In the genomic region with DNA sequence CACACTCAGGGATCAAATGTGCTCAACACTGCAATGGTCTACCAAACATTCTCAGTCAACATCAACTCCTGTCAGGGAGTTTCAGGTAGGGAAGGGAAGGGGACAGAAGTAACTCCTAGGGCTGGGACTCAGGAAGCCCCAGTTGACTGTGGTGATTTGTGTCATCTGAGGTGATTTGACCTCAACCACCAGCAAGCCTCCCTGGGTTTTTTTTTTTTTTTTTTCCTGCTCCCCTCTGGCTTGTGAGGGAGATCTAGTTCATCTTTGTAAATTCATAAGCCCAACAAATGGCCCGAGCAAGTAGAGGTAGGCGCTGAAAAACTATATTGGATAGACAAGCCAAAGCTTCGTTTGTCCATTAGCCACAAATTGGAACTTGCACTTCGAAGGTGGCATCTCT, we compare ENCODE assay signal across 9 mouse cellular contexts. TPM values are rescaled to one million over a fixed set of nuclear protein-coding genes. Genes with fewer than 3 reads are reported as not detected.
DNase-seq lines count a peak whose midpoint lies in the region; ATAC-seq and TF ChIP-seq lines count a peak whose summit lies in the region.
"Had no signal": no experiment of that assay in that cellular context is flagged by ENCODE, and none has a peak within 500 bp of the region (broad histone marks: within the 10 kb centered on the region; RNA-seq: fewer than 3 reads in every experiment).

No protein-coding gene starts in this region.

- H3K27ac ChIP-seq in heart, embryonic 12.5 days (ENCODE audit: poor library complexity, severe bottlenecking): no peak overlapping the region
- H3K27ac ChIP-seq in MEL (ENCODE audit: control insufficient read depth, low read depth, low read length): peak overlapping the region; percentile 81
- no peak overlapping the region for H3K27ac ChIP-seq in hindbrain, embryonic 12.5 days
- no peak overlapping the region for H3K27ac ChIP-seq in midbrain, embryonic 10.5 days (replicated peaks)

- no peak for TF ChIP-seq EP300 in MEL (IDR thresholded peaks at IDR 0.05; ENCODE audit: low read depth in 1 of 2, low read length in 2 of 2)

- H3K27me3 ChIP-seq in heart, embryonic 12.5 days (replicated peaks): no peaks in the 10 kb centered on the region
- no peaks in the 10 kb centered on the region for H3K27me3 ChIP-seq in MEL (ENCODE audit: control insufficient read depth in 1 of 2, insufficient read depth in 2 of 2, low read length in 2 of 2)
- no peaks in the 10 kb centered on the region for H3K27me3 ChIP-seq in hindbrain, embryonic 12.5 days
- no peaks in the 10 kb centered on the region for H3K27me3 ChIP-seq in midbrain, embryonic 10.5 days (ENCODE audit: low read depth, poor library complexity, severe bottlenecking)

- TF ChIP-seq RAD21 in MEL (IDR thresholded peaks at IDR 0.05; ENCODE audit: low read depth, low read length): no peak

- 84% methylated on average over 4 of the region's 4 CpGs for whole genome bisulfite sequencing in heart, embryonic 12.5 days
- WGBS in hindbrain, embryonic 12.5 days: 88% methylated on average over 4 of the region's 4 CpGs
- 90% methylated on average over 4 of the region's 4 CpGs for WGBS in midbrain, embryonic 10.5 days

- no peak for DNase-seq in heart, adult 9 months (ENCODE audit: low spot score in 2 of 2)
- no peak for DNase-seq in MEL (ENCODE audit: low read depth, low spot score)
- no peak for DNase-seq in midbrain, embryonic 10.5 days (ENCODE audit: low spot score)
- DNase-seq in right cerebral cortex, postnatal 4 days: no peak
- no peak for DNase-seq in gastrocnemius, adult 8-10 months (ENCODE audit: low spot score in 2 of 2)
- no peak for DNase-seq in cerebellum, postnatal 14 days
- DNase-seq: layer of hippocampus, postnatal 36 days had no signal

- peaks cover 20% of the 10 kb centered on the region for H3K79me2 ChIP-seq in MEL (ENCODE audit: control insufficient read depth, insufficient read depth, low read length, poor library complexity)

- peak overlapping the region; percentile 80 for H3K4me3 ChIP-seq in heart, embryonic 12.5 days
- peak overlapping the region; percentile 68 to 96 for H3K4me3 ChIP-seq in MEL (ENCODE audit: control insufficient read depth in 1 of 2, insufficient read depth in 1 of 2, low read depth in 2 of 2, low read length in 2 of 2)
- peak overlapping the region; percentile 95; the same call in 1 of the 2 replicates for H3K4me3 ChIP-seq in hindbrain, embryonic 12.5 days
- peak overlapping the region; percentile 99 for H3K4me3 ChIP-seq in midbrain, embryonic 10.5 days

- peak overlapping the region; percentile 74; the same call in 1 of the 2 replicates for H3K9ac ChIP-seq in heart, embryonic 12.5 days
- peak overlapping the region; percentile 74 for H3K9ac ChIP-seq in MEL (ENCODE audit: control insufficient read depth, low read depth, low read length, poor library complexity, severe bottlenecking)
- no peak overlapping the region for H3K9ac ChIP-seq in hindbrain, embryonic 12.5 days

- TF ChIP-seq CTCF in MEL (IDR thresholded peaks at IDR 0.05 in 2 of 3, conservative IDR thresholded peaks at IDR 0.05 in 1 of 3; ENCODE audit: control insufficient read depth in 1 of 3, insufficient read depth in 1 of 3, low read depth in 2 of 3, low read length in 3 of 3, poor library complexity in 1 of 3, severe bottlenecking in 1 of 3): no peak

- peaks cover 24% of the 10 kb centered on the region for H3K36me3 ChIP-seq in heart, embryonic 12.5 days
- H3K36me3 ChIP-seq in MEL (ENCODE audit: control insufficient read depth in 1 of 2, insufficient read depth in 2 of 2, low read length in 2 of 2): peaks cover 0 to 43% of the 10 kb centered on the region in 2 experiments; a peak in 3 of 4 replicates
- H3K36me3 ChIP-seq in hindbrain, embryonic 12.5 days: peaks cover 13% of the 10 kb centered on the region
- H3K36me3 ChIP-seq in midbrain, embryonic 10.5 days: peaks cover 27% of the 10 kb centered on the region

- H3K4me1 ChIP-seq in heart, embryonic 12.5 days (replicated peaks): peaks cover 29% of the 10 kb centered on the region
- peaks cover 28 to 42% of the 10 kb centered on the region in 2 experiments for H3K4me1 ChIP-seq in MEL (ENCODE audit: control insufficient read depth in 1 of 2, insufficient read depth in 2 of 2, low read length in 2 of 2)
- peaks cover 39% of the 10 kb centered on the region for H3K4me1 ChIP-seq in hindbrain, embryonic 12.5 days
- peaks cover 38% of the 10 kb centered on the region for H3K4me1 ChIP-seq in midbrain, embryonic 10.5 days

- no peak for ATAC-seq in heart, embryonic 12.5 days (ENCODE audit: insufficient number of reproducible peaks, low FRiP score)
- no peak for ATAC-seq in hindbrain, embryonic 12.5 days (ENCODE audit: low FRiP score)

- TF ChIP-seq POLR2A in MEL (IDR thresholded peaks at IDR 0.05; ENCODE audit: control insufficient read depth in 1 of 2, insufficient read depth in 1 of 2, low read depth in 1 of 2, low read length in 2 of 2, poor library complexity in 1 of 2): no peak

- peak overlapping the region; percentile 75 for H3K4me2 ChIP-seq in heart, embryonic 12.5 days
- H3K4me2 ChIP-seq in hindbrain, embryonic 12.5 days (replicated peaks): peak overlapping the region; percentile 61

- H3K9me3 ChIP-seq in heart, embryonic 12.5 days (replicated peaks): no peaks in the 10 kb centered on the region
- no peaks in the 10 kb centered on the region for H3K9me3 ChIP-seq in MEL (replicated peaks; ENCODE audit: insufficient read depth, low read length)
- H3K9me3 ChIP-seq in hindbrain, embryonic 12.5 days (replicated peaks): no peaks in the 10 kb centered on the region
- no peaks in the 10 kb centered on the region for H3K9me3 ChIP-seq in midbrain, embryonic 10.5 days (replicated peaks)

TF ChIP-seq in MEL, 35 proteins besides CTCF, POLR2A, EP300 and RAD21:
- TF ChIP-seq GATA1 (IDR thresholded peaks at IDR 0.05; ENCODE audit: low read depth, low read length): no peak
- TF ChIP-seq NELFE (IDR thresholded peaks at IDR 0.05; ENCODE audit: low read depth, low read length): no peak
- no peak for TF ChIP-seq MYC (IDR thresholded peaks at IDR 0.05; ENCODE audit: low read depth, low read length)
- TF ChIP-seq MEF2A (IDR thresholded peaks at IDR 0.05; ENCODE audit: extremely low read depth, insufficient replicate concordance, low read depth, low read length, poor library complexity, severe bottlenecking): no peak
- peak; percentile 61 for TF ChIP-seq ZNF384 (IDR thresholded peaks at IDR 0.05; ENCODE audit: low read depth, low read length)

RNA-seq across cellular contexts. Expression of a gene that starts 1.0 kb away (rescaled TPM):
- polyA plus RNA-seq in heart, embryonic 12.5 days (2016; fragmentation: Nextera tagmentation; extraction: Ambion mirVana): 39.3 and 39.5 TPM in 2 replicates
- total RNA-seq in MEL (2012; rRNA removed): 8.9 and 9.8 TPM in 2 replicates
- 10 to 100 TPM in 1 of 2 experiments, not detected in 1; 15.8 TPM for polyA plus RNA-seq in MEL (2012; ENCODE audit: insufficient read depth in 1 of 2, insufficient read length in 2 of 2, low read depth in 1 of 2, low replicate concordance in 2 of 2, missing spikeins in 1 of 2)
- polyA plus RNA-seq in hindbrain, embryonic 12.5 days (2016; fragmentation: Nextera tagmentation; extraction: Ambion mirVana): 51.1 and 51.4 TPM in 2 replicates
- 24.0 and 27.7 TPM in 2 replicates for polyA plus RNA-seq in midbrain, embryonic 10.5 days (2016; fragmentation: Nextera tagmentation; extraction: Ambion mirVana)
- 10 to 100 TPM; 26.9 to 30.5 (median 28.8) TPM for total RNA-seq in gastrocnemius, adult 8-10 months (2022)
